Mouse (Mus musculus): ENCODE results near the gene Pcnx2.

GRCm38 (mm10) chr8:125920281-125920680 is 22.2 kb upstream of the Pcnx2 start:
- TF ChIP-seq CTCF (conservative IDR thresholded peaks at IDR 0.05; ENCODE audit: low read length), result no peak
- TF ChIP-seq POU5F1 (IDR thresholded peaks at IDR 0.05; ENCODE audit: borderline replicate concordance, low read length), result no peak
- no peak for TF ChIP-seq NANOG (IDR thresholded peaks at IDR 0.05; ENCODE audit: borderline replicate concordance, low read length)
